Mouse (Mus musculus): ENCODE measurements at regions not wholly inside any gene's neighbourhood (a gene's known extent, or its start where the extent isn't known, plus 50 kb on each side); places are given as distances from the start of the nearest gene placed in this dataset.
"Not testable (repeated sequence)": the region's sequence is repeated elsewhere in the genome, so short reads cannot be mapped to it uniquely, and the experiment has no call there.

- no peak overlapping the region for H3K4me3 ChIP-seq (replicated peaks)
- no peaks in the 10 kb centered on the region for H3K36me3 ChIP-seq (replicated peaks)
- WGBS = 74% methylated on average over 1 of the region's 1 CpGs
- ATAC-seq (ENCODE audit: low FRiP score) = no peak
- H3K9me3 ChIP-seq = peaks cover 4% of the 10 kb centered on the region; the same call in 1 of the 2 replicates
- H3K27me3 ChIP-seq = no peaks in the 10 kb centered on the region
- no peak overlapping the region for H3K9ac ChIP-seq
- no peak overlapping the region for H3K4me2 ChIP-seq
- H3K4me1 ChIP-seq = no peaks in the 10 kb centered on the region
- H3K27ac ChIP-seq = no peak overlapping the region
These were observed 581.6 kb upstream of the Pcdh17 start for GRCm38 (mm10) chr14:83861736-83862135.

DNA sequence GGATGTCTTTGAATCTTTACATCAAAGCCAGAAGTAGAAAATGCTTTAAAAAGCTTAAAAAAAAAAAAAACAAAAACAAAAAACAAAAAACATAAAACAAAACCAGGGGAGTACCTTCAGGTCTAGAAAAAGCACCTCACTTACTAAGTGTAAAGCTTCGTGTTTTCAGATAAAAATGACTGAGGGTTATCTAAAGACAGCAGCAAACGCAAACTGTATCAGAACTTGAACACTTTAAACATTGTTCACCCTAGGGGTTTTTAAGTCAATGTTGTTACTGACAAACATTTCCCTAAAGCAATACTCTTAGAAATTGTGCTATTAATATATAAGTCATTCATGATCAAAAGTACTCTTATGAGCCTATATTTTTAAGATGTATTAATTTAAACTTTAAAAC, 580.7 kb upstream of the Pcdh17 start:
- H3K9me3 ChIP-seq = peaks cover 4% of the 10 kb centered on the region; the same call in 1 of the 2 replicates
- no peak overlapping the region for H3K4me3 ChIP-seq (replicated peaks)
- ATAC-seq (ENCODE audit: low FRiP score) = no peak
- H3K27ac ChIP-seq = no peak overlapping the region
- no peaks in the 10 kb centered on the region for H3K27me3 ChIP-seq
- no peaks in the 10 kb centered on the region for H3K4me1 ChIP-seq
- no peak overlapping the region for H3K9ac ChIP-seq
- no peaks in the 10 kb centered on the region for H3K36me3 ChIP-seq (replicated peaks)
- no peak overlapping the region for H3K4me2 ChIP-seq
- WGBS = 94% methylated on average over 2 of the region's 2 CpGs

DNA sequence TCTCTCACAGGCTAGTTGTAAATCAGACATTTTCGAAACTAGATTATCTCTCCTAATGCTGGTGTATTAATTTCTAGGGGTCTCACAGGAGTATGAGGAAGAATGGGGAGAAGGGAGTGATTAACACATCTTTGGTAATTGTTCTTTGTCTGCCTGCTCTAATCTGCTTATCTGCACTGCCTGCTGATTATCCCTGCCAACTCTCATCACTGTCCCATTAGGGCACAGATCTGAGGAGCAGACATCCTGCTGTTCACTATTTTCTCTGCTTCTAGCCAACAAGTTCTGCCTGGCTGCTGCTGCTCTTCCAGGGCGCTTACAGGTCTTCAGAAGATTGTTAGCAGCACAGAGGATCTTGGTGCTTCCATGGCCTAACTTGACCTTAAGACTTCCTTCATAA, 557.0 kb upstream of the Pcdh17 start:
- Histone ChIP-seq H3K9me3 (no peaks in the 10 kb centered on the region), H3K36me3 (replicated peaks) (no peaks in the 10 kb centered on the region), H3K4me2 (no peak overlapping the region), H3K4me1 (no peaks in the 10 kb centered on the region; the same call in 1 of the 2 replicates), H3K27me3 (no peaks in the 10 kb centered on the region), H3K9ac (no peak overlapping the region), H3K4me3 (replicated peaks) (no peak overlapping the region), H3K27ac (no peak overlapping the region)
- ATAC-seq (ENCODE audit: low FRiP score) = 0 out of 2 replicates have a peak, but pooled peaks have one; percentile 9
- 23% methylated on average over 2 of the region's 2 CpGs for WGBS

- 41% methylated on average over 1 of the region's 1 CpGs for WGBS
- not testable (repeated sequence) for H3K9ac ChIP-seq; H3K36me3 ChIP-seq (replicated peaks); H3K4me3 ChIP-seq (replicated peaks); ATAC-seq (ENCODE audit: low FRiP score); H3K27me3 ChIP-seq; H3K4me1 ChIP-seq; H3K27ac ChIP-seq; H3K4me2 ChIP-seq; H3K9me3 ChIP-seq
These were observed 542.7 kb upstream of the Pcdh17 start for GRCm38 (mm10) chr14:83900711-83901110.

DNA sequence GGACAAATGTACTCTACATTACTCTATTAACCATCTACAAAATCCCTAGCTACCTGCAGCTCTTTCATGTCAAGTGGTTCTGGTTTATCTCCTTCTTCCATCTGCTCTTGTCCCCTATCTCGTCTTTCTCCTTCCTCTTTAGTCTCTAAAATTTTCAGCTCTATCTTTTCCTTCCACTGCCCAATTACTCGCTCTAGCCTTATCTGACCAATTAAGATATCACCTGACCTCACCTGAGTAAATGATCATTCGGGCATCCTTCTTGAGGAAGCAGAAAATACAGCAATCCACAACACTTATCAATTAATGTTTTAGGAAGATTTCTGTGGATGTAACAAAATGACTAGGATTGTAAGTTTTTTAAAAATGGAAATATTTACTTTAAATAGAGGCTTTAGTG, 500.3 kb upstream of the Pcdh17 start:
- Histone ChIP-seq H3K4me2 (no peak overlapping the region), H3K9ac (no peak overlapping the region), H3K4me1 (no peaks in the 10 kb centered on the region), H3K9me3 (no peaks in the 10 kb centered on the region), H3K4me3 (replicated peaks) (no peak overlapping the region), H3K27ac (no peak overlapping the region), H3K36me3 (replicated peaks) (no peaks in the 10 kb centered on the region), H3K27me3 (no peaks in the 10 kb centered on the region)
- 81% methylated on average over 3 of the region's 3 CpGs for WGBS
- no peak for ATAC-seq (ENCODE audit: low FRiP score)

DNA sequence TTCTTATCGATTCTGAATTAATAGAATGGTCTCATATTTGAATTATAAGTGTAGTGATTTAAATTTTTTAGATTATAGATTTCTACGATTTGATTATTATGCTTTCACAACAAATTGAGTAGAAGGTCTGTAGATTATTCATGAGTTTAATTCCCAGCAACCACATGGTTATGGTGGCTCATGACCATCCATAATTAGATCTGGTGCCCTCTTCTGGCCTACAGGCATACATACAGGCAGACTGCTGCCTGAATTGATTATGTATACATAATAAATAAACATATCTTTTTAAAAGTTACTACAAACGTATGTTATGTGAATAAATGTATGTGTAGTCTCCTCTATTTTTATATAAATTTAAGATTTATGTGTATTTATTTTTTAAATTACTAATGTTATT, 499.2 kb upstream of the Pcdh17 start:
- H3K36me3 ChIP-seq (replicated peaks) = no peaks in the 10 kb centered on the region
- 61% methylated on average over 3 of the region's 3 CpGs for WGBS
- no peak overlapping the region for H3K4me2 ChIP-seq
- H3K4me3 ChIP-seq (replicated peaks) = no peak overlapping the region
- no peaks in the 10 kb centered on the region for H3K27me3 ChIP-seq
- H3K27ac ChIP-seq = no peak overlapping the region
- H3K9ac ChIP-seq = no peak overlapping the region
- ATAC-seq (ENCODE audit: low FRiP score) = peak; percentile 60; the same call in 1 of the 2 replicates
- H3K4me1 ChIP-seq = no peaks in the 10 kb centered on the region
- no peaks in the 10 kb centered on the region for H3K9me3 ChIP-seq

DNA sequence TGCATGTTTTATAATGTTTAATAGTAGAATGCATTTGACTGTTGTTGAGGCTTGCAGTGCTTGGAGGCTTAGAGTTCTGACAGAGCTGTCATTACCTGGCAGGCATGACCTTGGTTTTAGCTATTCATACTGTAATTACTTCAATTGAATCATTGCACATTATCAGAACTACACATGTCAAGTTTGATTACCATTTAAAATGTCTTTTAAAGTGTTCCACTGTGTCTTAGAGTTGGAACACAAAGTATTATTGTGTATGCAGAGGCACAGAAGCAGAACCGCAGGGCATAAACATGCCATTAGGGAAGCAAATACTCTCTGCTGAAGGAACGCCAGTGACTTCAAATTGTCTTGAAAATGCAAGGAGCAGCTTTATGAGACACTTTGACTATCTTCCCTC, 493.7 kb upstream of the Pcdh17 start:
- Histone ChIP-seq H3K4me1 (no peaks in the 10 kb centered on the region), H3K36me3 (replicated peaks) (no peaks in the 10 kb centered on the region), H3K4me3 (replicated peaks) (no peak overlapping the region), H3K27ac (no peak overlapping the region), H3K4me2 (no peak overlapping the region), H3K9ac (no peak overlapping the region), H3K27me3 (no peaks in the 10 kb centered on the region), H3K9me3 (no peaks in the 10 kb centered on the region)
- no peak for ATAC-seq (ENCODE audit: low FRiP score)
- 70% methylated on average over 2 of the region's 2 CpGs for WGBS

DNA sequence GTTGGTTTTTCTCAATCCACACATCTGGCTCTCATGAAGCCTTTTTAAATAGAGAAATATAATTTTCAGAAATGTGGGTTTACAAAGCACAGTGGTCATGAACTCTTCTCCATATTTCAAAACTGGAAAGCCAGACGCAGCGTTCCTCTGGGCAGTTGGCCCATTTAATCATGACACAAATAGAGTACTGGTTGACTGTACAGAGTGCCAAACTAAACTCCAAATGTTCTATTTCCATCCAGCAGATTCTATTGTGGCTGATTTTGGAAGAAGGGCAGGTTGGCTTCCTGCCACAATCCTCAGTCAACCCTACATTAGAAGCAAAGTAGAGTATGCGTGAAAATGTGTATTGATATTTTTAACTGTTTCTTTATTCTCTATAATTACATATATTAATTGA, 484.3 kb upstream of the Pcdh17 start:
- no peak overlapping the region for H3K4me3 ChIP-seq (replicated peaks)
- no peaks in the 10 kb centered on the region for H3K4me1 ChIP-seq
- no peak overlapping the region for H3K9ac ChIP-seq
- H3K27me3 ChIP-seq = no peaks in the 10 kb centered on the region
- H3K27ac ChIP-seq = no peak overlapping the region
- H3K36me3 ChIP-seq (replicated peaks) = no peaks in the 10 kb centered on the region
- WGBS = 95% methylated on average over 3 of the region's 3 CpGs
- no peak for ATAC-seq (ENCODE audit: low FRiP score)
- no peaks in the 10 kb centered on the region for H3K9me3 ChIP-seq
- H3K4me2 ChIP-seq = no peak overlapping the region

DNA sequence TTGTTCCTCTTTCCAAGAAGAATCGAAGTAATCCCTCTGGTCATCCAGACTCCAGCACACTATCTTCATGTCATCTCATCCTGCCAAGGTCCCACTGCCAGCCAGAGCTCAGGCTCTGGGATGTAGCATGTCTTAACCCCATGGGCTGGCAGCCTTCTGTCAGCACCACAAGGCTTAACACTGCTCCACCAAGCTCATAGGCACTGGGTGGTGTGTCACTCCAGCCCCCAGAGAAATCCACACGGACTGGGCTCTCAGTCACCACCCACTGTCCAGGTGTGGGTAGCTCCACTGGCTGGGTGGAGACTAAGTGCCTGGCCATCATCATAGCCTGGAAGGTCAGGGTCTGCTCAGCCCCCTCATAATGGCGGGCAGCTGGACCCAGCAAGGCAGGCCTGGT, 459.8 kb upstream of the Pcdh17 start:
- H3K36me3 ChIP-seq (replicated peaks) = no peaks in the 10 kb centered on the region
- no peak overlapping the region for H3K4me3 ChIP-seq (replicated peaks)
- no peaks in the 10 kb centered on the region for H3K9me3 ChIP-seq
- ATAC-seq (ENCODE audit: low FRiP score) = no peak
- no peak overlapping the region for H3K27ac ChIP-seq
- no peaks in the 10 kb centered on the region for H3K4me1 ChIP-seq
- H3K27me3 ChIP-seq = no peaks in the 10 kb centered on the region
- 79% methylated on average over 3 of the region's 3 CpGs for WGBS
- H3K4me2 ChIP-seq = no peak overlapping the region
- H3K9ac ChIP-seq = no peak overlapping the region
